Mouse (Mus musculus): ENCODE data around the gene Unc5c. TPM values are rescaled to one million over a fixed set of nuclear protein-coding genes. Genes with fewer than 3 reads are reported as not detected.

Gene Unc5c
- polyA plus RNA-seq, 1 experiment from 2014 or later, result 18.9 TPM

GRCm38 (mm10) chr3:141831135-141831534 lies 366.1 kb downstream of the Unc5c start:
- 15% methylated on average over 3 of the region's 3 CpGs for WGBS
- Histone ChIP-seq H3K9ac (no peak overlapping the region), H3K9me3 (no peaks in the 10 kb centered on the region), H3K36me3 (peaks cover 13% of the 10 kb centered on the region; the same call in 1 of the 2 replicates), H3K27ac (no peak overlapping the region), H3K4me3 (no peak overlapping the region), H3K27me3 (no peaks in the 10 kb centered on the region), H3K4me1 (no peaks in the 10 kb centered on the region), H3K4me2 (no peak overlapping the region)
- no peak for ATAC-seq (ENCODE audit: insufficient number of reproducible peaks, insufficient read depth, low FRiP score, low TSS enrichment, low read depth)

- Histone ChIP-seq H3K4me2 (no peak overlapping the region), H3K36me3 (no peaks in the 10 kb centered on the region), H3K4me3 (no peak overlapping the region), H3K9ac (no peak overlapping the region), H3K9me3 (no peaks in the 10 kb centered on the region), H3K27me3 (no peaks in the 10 kb centered on the region), H3K4me1 (no peaks in the 10 kb centered on the region), H3K27ac (no peak overlapping the region)
- no peak for ATAC-seq (ENCODE audit: insufficient number of reproducible peaks, insufficient read depth, low FRiP score, low TSS enrichment, low read depth)
- WGBS, result 40% methylated on average over 7 of the region's 7 CpGs
These were observed 373.8 kb downstream of the Unc5c start for GRCm38 (mm10) chr3:141838864-141839263.

DNA sequence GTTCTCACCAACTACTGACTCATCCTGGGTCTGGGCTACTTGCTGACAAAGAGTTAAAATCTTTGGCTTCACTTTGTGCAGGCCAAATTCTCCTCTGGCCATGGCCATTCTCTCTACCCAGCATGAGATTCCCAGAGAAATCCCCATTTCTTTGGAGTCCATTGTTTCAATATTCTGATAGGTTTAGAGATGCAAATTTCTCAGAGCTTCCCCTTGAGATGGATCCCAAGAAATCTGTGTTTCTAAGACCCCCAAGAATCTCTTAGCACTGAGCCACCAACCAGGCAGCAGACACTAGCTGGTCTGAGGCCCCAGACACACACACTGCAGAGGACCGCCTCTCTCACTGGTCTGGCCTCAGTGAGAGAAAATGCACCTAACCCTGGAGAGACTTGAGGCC lies 384.2 kb downstream of the Unc5c start:
- Histone ChIP-seq H3K4me1 (no peaks in the 10 kb centered on the region), H3K27me3 (no peaks in the 10 kb centered on the region), H3K9me3 (no peaks in the 10 kb centered on the region), H3K9ac (no peak overlapping the region), H3K36me3 (no peaks in the 10 kb centered on the region), H3K27ac (no peak overlapping the region), H3K4me3 (no peak overlapping the region), H3K4me2 (no peak overlapping the region)
- 48% methylated on average over 1 of the region's 1 CpGs for WGBS
- ATAC-seq (ENCODE audit: insufficient number of reproducible peaks, insufficient read depth, low FRiP score, low TSS enrichment, low read depth), result no peak

GRCm38 (mm10) chr3:141850141-141850540 lies 385.1 kb downstream of the Unc5c start:
- Histone ChIP-seq H3K9ac (no peak overlapping the region), H3K36me3 (no peaks in the 10 kb centered on the region), H3K27ac (no peak overlapping the region), H3K4me1 (no peaks in the 10 kb centered on the region), H3K4me3 (no peak overlapping the region), H3K9me3 (no peaks in the 10 kb centered on the region), H3K27me3 (no peaks in the 10 kb centered on the region), H3K4me2 (no peak overlapping the region)
- no peak for ATAC-seq (ENCODE audit: insufficient number of reproducible peaks, insufficient read depth, low FRiP score, low TSS enrichment, low read depth)
- 79% methylated on average over 7 of the region's 7 CpGs for WGBS

GRCm38 (mm10) chr3:141854339-141854738 lies 389.3 kb downstream of the Unc5c start:
- Histone ChIP-seq H3K4me1 (no peaks in the 10 kb centered on the region), H3K27me3 (no peaks in the 10 kb centered on the region), H3K4me2 (no peak overlapping the region), H3K4me3 (no peak overlapping the region), H3K9ac (no peak overlapping the region), H3K27ac (no peak overlapping the region), H3K36me3 (no peaks in the 10 kb centered on the region), H3K9me3 (no peaks in the 10 kb centered on the region)
- 63% methylated on average over 4 of the region's 4 CpGs for WGBS
- no peak for ATAC-seq (ENCODE audit: insufficient number of reproducible peaks, insufficient read depth, low FRiP score, low TSS enrichment, low read depth)

- Histone ChIP-seq H3K27ac (no peak overlapping the region), H3K9me3 (no peaks in the 10 kb centered on the region), H3K4me1 (no peaks in the 10 kb centered on the region), H3K36me3 (no peaks in the 10 kb centered on the region), H3K9ac (no peak overlapping the region), H3K27me3 (0 out of 2 replicates have a peak, but pooled peaks cover 5% of the 10 kb centered on the region), H3K4me3 (no peak overlapping the region), H3K4me2 (no peak overlapping the region)
- no peak for ATAC-seq (ENCODE audit: insufficient number of reproducible peaks, insufficient read depth, low FRiP score, low TSS enrichment, low read depth)
- WGBS, result 75% methylated on average over 8 of the region's 8 CpGs
These were observed 392.1 kb downstream of the Unc5c start for GRCm38 (mm10) chr3:141857123-141857522.

DNA sequence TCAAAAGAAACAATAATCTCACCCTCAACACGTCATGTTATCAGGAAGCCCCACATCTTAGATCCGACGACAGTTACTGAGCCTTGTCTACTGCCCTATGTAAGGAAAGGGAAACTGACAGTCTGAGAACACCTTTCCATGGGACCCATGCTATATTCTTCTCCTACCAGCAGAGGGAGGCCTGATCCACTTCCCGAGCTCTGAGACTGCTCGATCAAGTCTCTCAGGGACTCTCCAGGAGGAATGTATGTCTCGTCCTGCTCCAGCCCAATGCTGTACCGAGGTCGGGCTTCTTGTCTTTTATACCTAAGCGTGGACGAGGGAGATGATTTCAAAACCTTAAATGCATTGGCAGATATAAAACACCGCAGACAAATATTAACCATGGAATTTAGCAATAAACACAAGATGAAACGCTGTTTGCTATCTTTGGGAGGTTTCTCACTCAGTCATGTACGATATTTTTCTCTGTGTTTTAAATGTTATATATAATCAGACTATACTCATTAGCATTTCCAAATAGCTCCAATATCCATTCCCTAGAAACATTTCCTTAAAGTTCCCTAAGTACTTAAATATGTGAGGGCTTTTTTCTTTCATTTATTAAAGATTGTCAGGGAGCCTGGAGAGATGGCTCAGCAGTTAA lies 397.9 kb downstream of the Unc5c start:
- Histone ChIP-seq H3K4me3 (no peak overlapping the region), H3K9me3 (no peaks in the 10 kb centered on the region), H3K36me3 (no peaks in the 10 kb centered on the region), H3K27me3 (peaks cover 9% of the 10 kb centered on the region; the same call in 1 of the 2 replicates), H3K27ac (no peak overlapping the region), H3K9ac (no peak overlapping the region), H3K4me2 (peak overlapping the region; percentile 43), H3K4me1 (no peaks in the 10 kb centered on the region)
- peak; percentile 71; the same call in 1 of the 2 replicates for ATAC-seq (ENCODE audit: insufficient number of reproducible peaks, insufficient read depth, low FRiP score, low TSS enrichment, low read depth)
- WGBS, result 23% methylated on average over 13 of the region's 13 CpGs

DNA sequence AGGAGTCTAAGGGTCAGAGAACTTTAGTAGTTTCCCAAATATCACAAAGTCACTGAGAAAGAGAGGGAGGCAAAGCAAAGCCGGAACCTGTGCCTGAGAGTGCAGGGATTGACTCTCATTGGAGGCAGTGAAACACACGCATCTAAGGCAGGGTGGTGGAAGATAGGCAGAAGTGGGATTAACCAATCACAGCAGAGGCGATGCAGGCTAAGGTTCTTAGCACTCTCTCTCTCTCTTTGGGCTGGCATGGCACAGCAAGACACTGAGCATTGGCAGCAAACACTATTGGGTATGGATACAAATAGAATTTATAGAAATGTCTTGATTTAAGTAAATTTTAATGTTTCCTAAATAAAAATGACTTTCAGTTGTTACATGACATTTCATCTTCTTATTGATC lies 406.8 kb downstream of the Unc5c start:
- Histone ChIP-seq H3K4me1 (no peaks in the 10 kb centered on the region), H3K36me3 (no peaks in the 10 kb centered on the region), H3K9ac (no peak overlapping the region), H3K27me3 (no peaks in the 10 kb centered on the region), H3K9me3 (no peaks in the 10 kb centered on the region), H3K27ac (no peak overlapping the region), H3K4me3 (no peak overlapping the region), H3K4me2 (no peak overlapping the region)
- ATAC-seq (ENCODE audit: insufficient number of reproducible peaks, insufficient read depth, low FRiP score, low TSS enrichment, low read depth), result no peak
- 83% methylated on average over 3 of the region's 3 CpGs for WGBS

GRCm38 (mm10) chr3:141872337-141873042 lies 407.5 kb downstream of the Unc5c start:
- no peak for ATAC-seq (ENCODE audit: insufficient number of reproducible peaks, insufficient read depth, low FRiP score, low TSS enrichment, low read depth)
- Histone ChIP-seq H3K27ac (no peak overlapping the region), H3K27me3 (no peaks in the 10 kb centered on the region), H3K36me3 (no peaks in the 10 kb centered on the region), H3K4me3 (no peak overlapping the region), H3K9ac (no peak overlapping the region), H3K4me1 (no peaks in the 10 kb centered on the region), H3K4me2 (no peak overlapping the region), H3K9me3 (no peaks in the 10 kb centered on the region)
- 85% methylated on average over 10 of the region's 10 CpGs for WGBS

DNA sequence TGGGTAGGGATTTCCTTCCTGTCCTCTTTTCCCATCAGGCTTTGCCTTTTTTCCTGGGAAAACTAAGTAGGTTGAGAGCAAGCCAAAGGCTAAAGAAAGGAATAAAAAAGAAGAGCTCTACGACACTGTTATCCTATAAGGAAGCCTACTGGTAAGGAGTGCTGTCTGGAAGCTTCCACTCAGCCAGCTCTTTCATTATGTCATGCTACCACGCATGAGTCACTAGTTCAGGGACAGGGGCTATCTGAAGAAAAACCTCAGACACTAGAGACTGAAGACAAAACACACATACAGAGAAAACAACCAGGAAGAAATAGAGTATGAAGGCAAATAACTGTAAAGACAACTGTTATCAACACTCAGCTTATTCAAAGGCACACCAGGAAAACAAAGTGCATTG lies 417.5 kb downstream of the Unc5c start:
- Histone ChIP-seq H3K9ac (no peak overlapping the region), H3K9me3 (no peaks in the 10 kb centered on the region), H3K36me3 (no peaks in the 10 kb centered on the region), H3K27ac (no peak overlapping the region), H3K4me1 (no peaks in the 10 kb centered on the region), H3K27me3 (no peaks in the 10 kb centered on the region), H3K4me2 (no peak overlapping the region), H3K4me3 (no peak overlapping the region)
- WGBS, result 72% methylated on average over 2 of the region's 2 CpGs
- ATAC-seq (ENCODE audit: insufficient number of reproducible peaks, insufficient read depth, low FRiP score, low TSS enrichment, low read depth), result no peak

DNA sequence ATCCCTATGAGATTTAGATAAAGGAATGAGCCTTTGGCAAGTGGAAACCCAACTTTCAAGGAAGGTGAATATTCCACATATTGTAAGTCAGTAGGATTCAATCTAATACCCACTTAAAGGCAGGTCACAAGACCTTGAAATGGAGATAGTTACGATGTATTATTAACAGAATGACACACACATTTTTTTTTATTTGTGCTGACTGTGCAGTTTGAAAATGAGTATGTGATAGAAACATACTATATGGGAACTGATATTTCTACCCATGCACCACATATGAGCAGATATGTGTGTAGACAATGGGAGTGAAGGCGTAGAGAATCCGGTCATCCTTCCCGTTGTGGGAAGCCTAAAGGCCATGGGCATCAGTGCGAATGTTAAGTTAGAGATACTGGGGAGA lies 419.2 kb downstream of the Unc5c start:
- no peak for ATAC-seq (ENCODE audit: insufficient number of reproducible peaks, insufficient read depth, low FRiP score, low TSS enrichment, low read depth)
- no peak overlapping the region for H3K9ac ChIP-seq
- WGBS, result 95% methylated on average over 5 of the region's 5 CpGs
- H3K4me1 ChIP-seq, result no peaks in the 10 kb centered on the region
- no peak overlapping the region for H3K4me2 ChIP-seq
- H3K9me3 ChIP-seq, result no peaks in the 10 kb centered on the region
- H3K4me3 ChIP-seq, result no peak overlapping the region
- H3K27me3 ChIP-seq, result no peaks in the 10 kb centered on the region; the same call in 1 of the 2 replicates
- no peaks in the 10 kb centered on the region for H3K36me3 ChIP-seq
- H3K27ac ChIP-seq, result no peak overlapping the region

Data from embryonic facial prominence, embryonic 13.5 days (tissue).